Mouse (Mus musculus) urinary bladder, adult 2 months (tissue): ENCODE data around the gene Cpsf4l. TPM values are rescaled to one million over a fixed set of nuclear protein-coding genes. Genes with fewer than 3 reads are reported as not detected.

Experiments used
- DNase-seq: peaks from one replicate; pipeline ENCODE4 v3.0.0; 2022; ENCODE audit warnings: low spot score
- polyA plus RNA-seq: library from polyadenylated mRNA; depleted of rRNA; stranded (reverse); fragments of >200 nt; gene quantifications from 2 replicates; pipeline ENCODE4 v1.2.3, GENCODE M21; 2012

Cpsf4l gene
- polyA plus RNA-seq, 1 experiment, result 0.44 TPM

DNA sequence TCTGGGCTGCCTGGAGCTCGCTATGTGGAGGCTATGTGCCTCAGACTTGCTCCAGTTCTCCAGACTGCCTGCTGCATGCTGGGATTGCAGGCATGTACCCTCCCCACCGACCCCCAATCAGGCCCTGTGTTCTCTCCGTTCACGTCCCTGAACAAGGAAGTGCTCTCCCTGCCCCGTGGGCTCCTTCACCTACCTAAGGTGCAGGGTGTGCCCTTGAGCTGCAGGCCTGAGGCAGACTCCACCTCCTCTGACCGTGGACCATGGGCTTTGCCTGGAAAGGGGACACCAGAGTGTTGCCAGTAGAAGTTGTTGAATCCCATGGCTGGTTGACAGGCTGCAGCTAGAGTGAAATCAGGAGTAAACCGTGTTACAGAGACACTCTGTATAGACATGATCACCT lies 10.2 kb downstream of the Cpsf4l start:
- DNase-seq, result no peak

DNA sequence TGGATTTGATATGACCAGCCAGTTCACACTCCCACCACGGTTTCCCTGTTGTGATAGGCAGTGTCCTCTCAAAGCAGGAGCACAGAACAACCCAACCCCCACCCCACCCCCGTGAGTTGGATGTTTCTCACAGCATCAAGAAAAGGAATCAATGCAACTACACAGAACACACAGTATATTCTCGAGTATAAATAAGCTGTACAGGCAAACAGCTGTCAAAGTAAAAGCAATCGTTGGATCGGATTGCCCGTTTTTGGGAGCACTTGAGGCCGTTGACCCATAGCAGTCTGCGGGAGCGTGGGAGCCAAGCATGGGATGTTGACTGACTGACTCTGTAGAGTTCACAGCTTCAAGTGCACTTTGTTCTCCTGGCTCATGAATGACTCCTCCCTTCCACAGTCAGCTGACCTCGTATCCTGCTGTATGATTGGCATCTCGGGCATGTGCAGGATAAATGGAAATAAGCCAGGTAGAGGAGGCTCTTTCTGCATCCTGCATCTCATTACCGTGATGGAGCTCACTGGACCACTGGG lies 11.7 kb downstream of the Cpsf4l start:
- DNase-seq, result no peak

DNA sequence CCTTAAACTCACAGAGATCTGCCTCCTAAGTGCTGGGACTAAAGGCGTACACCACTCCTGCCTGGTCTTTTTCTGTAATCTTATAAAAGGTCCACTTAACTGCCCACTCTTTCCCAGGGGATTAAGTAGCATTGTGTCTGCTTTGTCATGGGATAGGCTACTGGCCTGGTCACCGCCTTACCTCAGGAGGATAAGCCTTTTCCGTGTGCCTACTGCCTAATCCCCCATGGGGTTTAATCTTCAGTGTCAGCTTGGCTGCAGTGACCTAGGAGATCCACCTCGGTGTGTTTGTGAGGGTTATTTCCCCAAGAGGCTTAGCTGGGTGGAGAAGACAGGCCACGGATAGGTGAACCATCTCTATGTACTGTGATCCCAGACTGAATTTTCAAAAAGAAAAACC lies 12.2 kb downstream of the Cpsf4l start:
- no peak for DNase-seq

DNA sequence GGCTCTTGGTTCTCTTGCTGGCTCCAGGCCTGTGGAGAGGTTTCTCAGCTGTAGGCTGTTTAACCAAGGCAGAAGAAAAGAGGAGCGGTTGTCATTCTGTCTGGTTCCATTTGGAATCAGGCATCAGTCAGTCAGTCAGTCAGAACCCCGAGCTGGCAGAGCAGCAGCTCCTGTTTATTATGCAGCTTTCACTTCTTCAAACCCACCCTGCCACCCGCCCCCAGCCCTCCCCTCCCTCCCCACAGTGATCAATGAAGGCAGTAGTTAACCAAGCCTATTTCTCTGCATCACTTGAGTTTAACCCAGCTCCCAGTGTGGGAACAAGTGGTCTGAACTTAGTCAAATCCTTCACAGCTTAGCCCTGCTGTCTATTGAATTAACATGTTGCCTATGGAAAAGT lies 18.0 kb downstream of the Cpsf4l start:
- DNase-seq, result no peak

DNA sequence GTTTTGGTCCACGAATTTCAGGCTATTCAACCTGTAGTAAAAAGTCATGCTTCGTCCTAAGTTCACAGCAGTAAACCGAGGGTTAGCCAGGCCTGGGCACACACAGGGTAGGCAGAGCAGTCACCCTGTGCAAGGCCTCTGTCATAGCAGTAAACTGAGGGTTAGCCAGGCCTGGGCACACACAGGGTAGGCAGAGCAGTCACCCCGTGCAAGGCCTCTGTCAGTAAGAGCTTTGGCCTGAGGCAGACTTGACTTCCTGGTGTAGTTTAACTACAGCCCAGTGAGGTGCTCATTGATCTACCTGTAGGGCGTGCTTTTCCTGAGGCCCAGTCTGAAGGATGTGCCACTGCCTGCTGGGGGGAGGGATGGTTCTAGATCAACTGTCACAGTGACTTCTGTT lies 18.5 kb downstream of the Cpsf4l start:
- DNase-seq, result no peak

DNA sequence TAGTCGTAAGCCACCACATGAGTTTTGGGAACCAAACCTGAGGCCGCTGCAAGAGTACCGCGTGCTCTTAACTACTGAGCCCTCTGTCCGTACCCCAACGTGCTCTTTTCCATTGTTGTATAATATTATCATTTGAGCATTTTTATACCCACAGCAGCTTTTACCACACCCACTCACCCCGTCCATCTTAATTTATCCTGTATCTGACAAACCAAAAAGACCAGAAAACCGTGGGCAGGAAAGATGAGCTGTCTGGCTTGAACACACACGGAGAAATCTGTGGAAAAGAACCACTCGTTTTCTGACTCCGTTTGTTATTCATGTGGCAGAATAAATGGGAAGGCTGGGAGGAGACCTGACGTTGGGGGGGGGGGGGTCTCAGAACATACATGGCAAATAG lies 19.3 kb downstream of the Cpsf4l start:
- no peak for DNase-seq

DNA sequence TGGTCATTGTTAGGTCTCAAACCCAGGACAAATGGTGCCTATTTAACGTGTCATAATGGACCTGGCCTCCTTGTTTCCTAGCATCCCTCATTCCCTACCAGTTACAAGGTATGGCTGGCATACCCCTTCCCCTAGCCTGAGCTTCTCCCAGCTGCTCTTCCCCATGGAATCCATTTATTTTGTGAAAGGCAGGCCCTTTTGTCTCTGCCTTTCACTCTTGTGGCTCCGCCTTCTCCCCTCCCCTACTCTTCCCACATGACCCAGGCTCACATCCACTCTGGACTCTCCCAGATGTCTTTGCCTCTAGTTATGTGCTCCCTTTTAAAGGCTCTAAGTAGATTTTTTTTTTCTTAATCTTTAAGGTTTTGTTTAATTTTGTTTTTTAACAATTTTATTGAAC lies 22.8 kb downstream of the Cpsf4l start:
- DNase-seq, result no peak

DNA sequence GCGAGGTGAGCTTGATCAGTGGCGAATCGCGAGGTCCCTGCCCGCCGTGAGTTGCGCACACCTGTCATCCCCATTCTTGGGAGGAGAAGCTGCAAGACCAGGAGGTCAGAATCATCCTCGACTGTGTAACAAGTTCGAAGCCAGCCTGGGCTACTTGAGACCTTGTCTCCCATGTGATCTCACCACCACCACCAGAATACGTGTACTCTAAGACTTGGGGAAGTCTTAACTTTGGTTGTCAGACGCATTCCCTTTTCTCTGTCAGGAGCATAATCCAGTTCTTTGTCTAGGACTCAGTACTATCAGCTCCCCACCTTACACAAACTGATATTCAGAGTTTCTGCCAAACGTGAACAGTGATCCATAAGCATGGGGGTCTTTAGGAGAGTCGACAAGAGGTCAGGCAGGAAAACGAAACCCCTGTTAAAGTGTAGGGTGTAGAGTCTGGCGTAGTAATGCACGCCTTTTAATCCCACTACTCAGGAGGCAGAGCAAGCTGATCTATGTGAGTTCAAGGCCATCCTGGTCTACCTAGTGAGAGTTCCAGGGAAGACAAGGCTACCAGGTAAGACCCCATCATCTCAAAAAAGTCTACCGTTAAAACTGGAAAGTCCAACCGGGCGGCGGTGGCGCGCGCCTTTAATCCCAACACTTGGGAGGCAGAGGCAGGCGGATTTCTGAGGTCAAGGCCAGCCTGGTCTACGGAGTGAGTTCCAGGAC lies 24.9 kb downstream of the Cpsf4l start:
- no peak for DNase-seq

DNA sequence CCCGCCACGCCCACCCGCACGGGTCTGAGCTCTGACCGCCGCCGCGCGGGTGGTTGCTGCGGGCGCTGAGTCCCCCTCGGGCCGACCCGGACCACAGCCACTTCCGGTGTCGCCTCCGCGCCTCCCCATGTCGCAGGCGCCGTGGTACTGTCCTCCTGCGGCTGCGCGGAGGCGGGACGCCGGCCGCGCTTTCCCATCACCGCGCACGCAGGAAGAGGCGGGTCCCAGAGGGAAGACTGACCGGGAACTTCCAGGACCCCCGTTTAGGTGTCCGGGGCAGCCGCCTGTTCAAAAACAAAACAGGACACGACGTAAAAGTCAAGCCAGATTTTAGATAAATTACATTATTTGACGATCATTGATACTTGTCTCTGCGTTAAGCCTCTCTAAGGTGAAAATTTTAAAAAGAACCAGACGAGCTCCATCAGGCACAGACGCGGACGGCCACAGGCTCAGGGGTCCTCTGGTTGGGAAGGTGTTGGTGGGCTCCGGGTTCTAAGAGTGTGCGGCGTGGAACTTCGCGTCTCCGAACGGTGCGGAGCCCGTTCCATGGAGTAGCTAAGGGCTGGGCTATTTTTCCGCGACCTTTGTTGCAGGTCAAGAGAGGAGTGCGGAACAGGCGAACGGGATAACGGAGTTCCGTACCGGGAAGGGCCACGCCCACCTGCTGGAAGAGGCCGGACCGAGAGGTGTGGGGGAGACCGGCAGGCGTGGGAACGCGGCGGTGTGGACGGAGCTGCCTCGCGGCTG lies 25.7 kb downstream of the Cpsf4l start, which contains the start of the genes Fam104a and D11Wsu47e:
Gene Fam104a, minus strand, starts transcription at position 199 of the 750 bp plus-strand sequence.
Gene D11Wsu47e, plus strand, starts transcription at position 456 of the 750 bp plus-strand sequence.
- DNase-seq, result peak; percentile 92

DNA sequence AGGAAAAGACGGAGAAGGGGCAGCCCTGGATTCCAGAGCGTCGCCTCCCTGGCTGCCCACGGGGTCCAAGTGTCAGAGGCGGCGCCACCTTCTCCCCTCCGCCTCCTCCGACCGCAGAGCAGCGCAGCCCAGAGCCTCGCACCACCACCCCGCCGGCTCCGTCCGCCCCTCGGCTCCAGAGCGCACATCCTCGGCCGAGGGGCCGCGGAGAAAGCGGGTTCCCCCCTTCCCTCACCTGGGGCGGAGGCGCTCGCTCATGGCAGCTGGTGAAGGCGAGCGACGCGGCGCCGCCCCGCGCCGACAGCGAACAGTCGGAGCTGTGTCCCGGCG lies 26.2 kb downstream of the Cpsf4l start:
- no peak for DNase-seq

DNA sequence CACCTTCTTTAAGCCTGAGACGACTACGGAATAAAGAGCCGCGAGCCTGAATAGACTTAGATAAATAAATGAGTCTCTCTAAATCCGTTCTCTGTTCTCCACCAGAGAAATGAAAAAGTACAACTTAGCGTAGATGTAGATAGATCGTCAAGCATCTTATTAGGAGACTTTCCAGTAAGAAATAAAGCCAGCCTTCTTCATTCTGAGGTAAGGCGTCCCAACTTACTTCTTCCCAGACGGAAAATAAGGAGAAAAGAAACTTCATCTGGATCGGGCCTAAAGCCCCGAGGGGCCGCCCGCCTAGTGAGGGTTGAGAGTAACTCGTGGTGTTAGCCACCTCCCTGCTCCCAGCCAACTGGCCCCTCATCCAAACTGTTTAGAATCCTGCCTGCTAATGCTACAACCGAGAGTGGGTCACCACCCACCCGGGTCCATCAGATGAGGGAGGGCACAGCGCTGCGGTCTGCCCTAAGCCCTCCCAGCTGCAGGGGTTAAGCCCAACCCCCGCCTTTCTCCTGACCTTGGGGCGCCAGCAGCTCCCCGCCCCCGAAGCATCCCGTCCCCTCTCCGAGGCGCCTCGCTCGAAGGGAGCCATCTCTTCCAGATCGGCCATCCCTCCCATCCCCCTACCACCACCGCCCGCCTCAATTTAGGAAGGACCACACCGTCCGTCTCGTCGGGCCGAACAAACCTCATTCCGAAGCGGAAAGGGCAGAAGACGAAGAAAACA lies 26.8 kb downstream of the Cpsf4l start:
- DNase-seq, result peak; percentile 36

DNA sequence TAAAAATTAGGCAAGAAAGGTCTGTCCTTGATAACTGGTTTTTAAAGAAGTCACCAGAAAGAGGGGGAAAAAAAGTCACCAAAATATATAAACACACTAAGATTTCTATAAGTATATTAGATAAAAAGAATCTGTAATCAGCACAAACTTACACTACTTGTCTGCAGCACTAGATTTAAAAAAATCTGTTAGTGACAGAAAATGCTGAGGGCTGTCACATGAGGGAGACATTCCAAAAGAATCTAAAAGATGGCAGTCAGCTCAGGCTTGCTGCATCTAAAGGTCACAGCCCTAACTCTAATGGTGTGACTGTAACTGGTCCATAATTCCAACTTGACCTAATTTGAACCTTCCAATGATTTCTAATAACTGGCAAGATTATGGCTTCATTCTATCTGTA lies 27.8 kb downstream of the Cpsf4l start:
- DNase-seq, result no peak

DNA sequence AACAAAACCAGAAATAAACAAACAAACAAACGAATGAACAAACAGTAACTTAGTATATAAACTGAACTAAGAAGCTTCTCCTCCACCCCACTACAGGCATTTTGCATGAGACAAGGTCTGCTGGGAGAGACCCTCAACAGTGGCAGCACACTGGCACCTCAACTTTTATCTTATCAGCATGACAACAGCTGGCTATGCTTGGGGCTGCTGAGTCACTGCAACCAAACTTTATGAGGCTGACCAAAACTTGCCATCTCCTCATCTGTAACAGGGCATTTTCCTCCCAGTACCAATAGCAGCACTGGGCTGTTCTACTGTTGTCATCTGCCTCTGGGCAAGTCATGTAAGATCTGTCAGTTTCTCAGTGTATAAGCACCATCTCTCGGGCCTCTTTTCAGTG lies 28.9 kb downstream of the Cpsf4l start:
- no peak for DNase-seq

DNA sequence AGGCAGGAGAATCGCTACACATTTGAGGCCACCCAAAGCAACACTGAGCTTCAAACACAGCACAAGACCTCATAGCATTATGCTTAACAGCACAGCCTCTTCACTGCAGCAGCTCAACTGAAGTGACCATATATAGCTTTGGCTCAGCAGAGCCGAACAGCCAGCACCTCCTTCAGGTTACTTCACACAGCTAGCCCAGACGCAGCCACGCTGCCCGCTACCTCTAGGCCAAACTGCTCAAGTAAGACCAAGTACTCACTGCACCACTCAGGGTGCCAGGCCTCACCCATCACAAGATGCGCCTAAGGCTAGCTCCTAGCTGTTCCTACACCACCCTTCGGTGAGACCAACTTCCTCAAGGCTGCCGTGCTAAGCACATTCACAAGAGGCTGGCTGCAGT lies 31.4 kb downstream of the Cpsf4l start:
- no peak for DNase-seq

DNA sequence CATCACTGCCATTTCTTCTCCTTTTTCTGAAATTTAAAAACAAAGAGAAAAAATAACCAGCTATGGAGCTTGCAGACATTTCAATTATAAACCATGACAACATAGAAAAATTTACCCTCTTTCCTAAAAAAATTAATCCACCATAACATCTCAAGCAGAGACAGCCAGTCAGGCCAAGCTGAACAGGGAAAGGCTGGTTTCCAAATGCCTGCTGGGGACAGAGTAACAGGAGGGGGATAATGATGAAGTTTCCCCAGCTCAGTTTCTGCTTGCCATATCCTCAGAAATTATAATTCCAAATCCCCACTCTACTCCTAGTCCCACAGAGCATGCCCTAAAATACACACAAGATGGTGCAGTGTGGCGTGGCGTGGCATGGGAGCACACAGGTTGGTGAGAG lies 32.4 kb downstream of the Cpsf4l start:
- no peak for DNase-seq

DNA sequence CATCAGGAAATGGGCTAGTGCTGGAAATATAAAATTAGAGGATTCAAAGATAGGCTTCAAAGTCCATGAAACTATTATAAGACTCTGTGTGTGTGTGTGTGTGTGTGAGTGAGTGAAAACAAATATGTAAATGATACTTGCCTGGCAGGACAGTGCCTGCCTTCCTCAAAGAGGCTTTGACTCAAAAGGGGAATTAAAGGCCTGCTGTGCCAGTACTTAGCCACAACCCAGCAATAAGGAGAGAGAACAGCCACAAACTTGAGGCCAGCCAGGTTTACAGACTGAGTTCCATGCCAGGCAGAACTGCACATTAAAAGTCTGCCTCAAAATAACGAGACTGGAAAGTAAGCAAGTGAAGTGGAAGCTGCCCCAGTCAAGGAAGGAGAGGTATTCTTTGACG lies 33.0 kb downstream of the Cpsf4l start:
- DNase-seq, result no peak

DNA sequence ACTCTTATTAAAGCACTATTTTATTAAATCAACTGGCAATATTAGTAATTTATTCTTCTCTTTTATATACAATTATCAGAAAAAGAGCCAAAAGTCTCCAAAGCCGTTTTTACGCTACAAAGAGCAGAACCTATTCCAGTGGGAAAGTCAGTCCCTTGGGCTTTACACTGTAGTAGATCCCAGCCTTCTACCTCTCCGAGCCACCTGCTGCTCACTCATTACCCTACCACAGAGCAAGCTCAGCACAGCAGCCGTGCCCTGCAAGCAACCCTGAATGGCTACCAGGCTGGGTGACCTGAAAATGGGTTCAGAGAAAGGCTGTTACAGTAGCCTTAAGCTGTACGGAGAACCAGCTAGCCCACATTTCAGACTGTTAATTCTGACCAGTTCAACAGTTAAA lies 35.2 kb downstream of the Cpsf4l start:
- no peak for DNase-seq

DNA sequence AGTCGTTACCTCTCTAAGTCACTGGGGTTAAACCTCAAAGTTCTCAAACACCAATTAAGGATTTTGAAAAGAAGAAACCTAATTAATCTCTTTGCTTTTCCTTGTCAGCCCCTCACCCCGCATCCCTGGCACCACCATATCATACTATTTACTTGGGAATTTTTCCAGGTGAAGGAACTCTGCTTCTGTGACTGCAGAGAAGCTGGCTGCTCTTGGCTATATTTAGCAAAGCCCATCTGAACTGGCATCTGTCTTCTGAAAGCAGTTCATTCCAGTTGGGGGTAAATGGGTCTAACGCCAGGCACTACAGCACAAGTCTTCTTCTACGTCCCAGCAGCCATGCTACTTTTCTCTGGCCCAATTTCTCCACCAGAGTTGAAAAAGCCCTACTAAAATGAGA lies 36.2 kb downstream of the Cpsf4l start:
- no peak for DNase-seq

DNA sequence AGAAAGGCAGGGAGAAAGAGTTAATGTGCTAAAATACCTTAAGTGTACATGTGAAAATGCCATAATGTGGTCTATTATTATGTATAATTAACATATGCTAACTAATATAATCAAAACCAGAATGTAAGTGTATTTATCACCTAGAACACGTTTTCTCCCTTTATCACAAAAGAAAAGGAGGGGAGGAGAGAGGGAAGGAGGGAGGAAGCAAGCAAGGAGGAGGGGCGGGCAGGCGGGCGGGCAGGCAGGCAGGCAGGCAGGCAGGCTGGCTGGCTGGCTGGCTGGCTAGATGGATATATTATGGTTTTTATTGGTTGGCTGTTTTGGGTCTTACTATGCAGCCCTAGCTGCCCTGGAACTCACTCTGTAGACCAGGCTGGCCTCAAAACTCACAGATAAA lies 40.1 kb downstream of the Cpsf4l start:
- no peak for DNase-seq

DNA sequence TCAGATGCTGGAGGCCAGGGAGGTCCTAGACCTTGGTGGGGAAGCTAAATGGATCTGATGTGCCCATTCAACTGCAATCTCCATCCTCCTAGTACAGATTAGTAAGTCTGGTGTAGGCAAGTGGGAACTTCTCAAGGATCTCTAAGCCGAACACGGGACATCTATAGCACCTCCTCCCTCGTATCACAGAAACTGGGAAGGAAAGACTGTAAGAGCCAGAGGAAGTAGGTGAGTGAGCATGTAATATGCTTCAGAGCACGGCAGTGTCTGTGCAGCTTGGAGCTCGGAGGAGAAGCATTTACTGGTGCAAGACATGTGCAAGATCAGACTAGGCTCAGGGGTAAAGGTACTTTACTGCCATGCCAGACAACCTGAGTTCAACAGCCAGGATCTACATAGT lies 41.0 kb downstream of the Cpsf4l start:
- no peak for DNase-seq

DNA sequence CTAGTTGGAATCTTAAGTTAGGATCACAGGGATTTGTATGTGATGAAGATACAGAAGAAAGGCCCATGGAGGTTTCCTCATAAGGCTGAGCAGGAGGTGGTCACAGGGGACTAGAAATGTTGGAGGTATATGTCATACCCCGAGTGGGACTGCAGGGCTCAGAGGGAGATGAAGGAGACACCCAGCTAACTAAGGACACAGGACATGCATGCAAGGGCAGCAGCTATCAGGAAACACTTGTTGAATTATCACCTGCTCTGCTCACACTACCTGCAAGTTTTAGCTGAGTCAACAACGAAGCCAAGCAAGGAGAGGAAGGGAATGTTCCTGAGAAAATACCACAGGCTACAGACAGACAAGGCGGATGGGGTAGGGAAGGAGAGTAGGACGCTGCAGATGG lies 42.1 kb downstream of the Cpsf4l start:
- no peak for DNase-seq

DNA sequence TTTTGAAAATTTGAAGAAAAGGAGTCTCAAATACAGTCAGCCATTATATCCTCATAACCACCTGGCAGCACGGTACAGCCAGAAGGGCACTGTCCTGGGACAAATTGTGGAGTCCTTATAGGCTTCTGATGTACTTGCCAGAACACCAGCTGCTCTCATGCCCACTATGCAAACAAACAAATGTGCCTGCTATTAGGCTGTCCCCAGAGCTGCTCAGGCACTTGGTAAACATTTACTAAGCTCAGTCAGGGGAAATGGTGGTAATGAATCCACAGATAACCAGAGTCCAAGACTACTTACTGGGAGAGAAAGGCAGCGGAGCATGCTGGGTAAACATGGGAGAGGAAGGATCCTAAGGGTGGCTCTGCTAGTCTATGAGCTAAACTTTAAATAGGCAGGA lies 42.7 kb downstream of the Cpsf4l start:
- no peak for DNase-seq

DNA sequence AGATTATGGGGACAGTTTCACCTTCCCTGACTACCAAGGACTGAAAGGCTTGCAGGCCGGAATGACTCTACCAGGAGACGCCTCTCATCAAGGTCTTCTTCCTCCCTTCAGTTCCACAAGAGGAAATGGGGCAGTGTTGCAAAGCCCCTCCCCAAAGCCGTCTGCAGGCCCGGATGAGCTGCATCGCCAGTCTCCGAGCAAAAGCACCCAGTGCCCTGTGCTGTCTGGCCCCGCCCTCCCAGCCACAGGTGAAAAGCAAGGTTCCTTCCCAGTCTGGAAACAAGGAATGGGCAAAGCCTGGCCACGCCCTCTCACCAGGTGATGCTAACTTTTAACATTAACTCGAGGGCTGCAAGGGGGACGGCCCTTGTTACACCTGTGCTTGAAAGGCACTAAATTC lies 43.2 kb downstream of the Cpsf4l start:
- no peak for DNase-seq
